Mouse (Mus musculus) left cerebral cortex, postnatal 4 days (tissue): ENCODE measurements at regions not wholly inside any gene's neighbourhood (a gene's known extent, or its start where the extent isn't known, plus 50 kb on each side); places are given as distances from the start of the nearest gene placed in this dataset.

Source experiments
- DNase-seq: peaks from one replicate; pipeline ENCODE4 v3.0.0-alpha.2; 2022
- intact Hi-C: fragments of 180-260 bp; cut with DNase I; formaldehyde crosslinking; loops from one replicate; pipeline ENCODE4 v1.15.1; 2025

GRCm38 (mm10) chr15:67048621-67049020, 547.9 kb upstream of the Lrrc6 start:
- no peak for DNase-seq
- intact Hi-C loops = no loop called here

- DNase-seq = no peak
These were observed 547.4 kb upstream of the Lrrc6 start for GRCm38 (mm10) chr15:67048148-67048547.

GRCm38 (mm10) chr15:67045920-67046804, 545.5 kb upstream of the Lrrc6 start:
- DNase-seq = no peak
- intact Hi-C loops = no loop called here

More at GRCm38 (mm10) chr15:67048148-67048547, 547.4 kb upstream of the Lrrc6 start:
- intact Hi-C loops = no loop called here

GRCm38 (mm10) chr15:67045329-67045728, 544.6 kb upstream of the Lrrc6 start:
- intact Hi-C loops = no loop called here
- DNase-seq = no peak

GRCm38 (mm10) chr15:67044806-67045205, 544.1 kb upstream of the Lrrc6 start:
- intact Hi-C loops = no loop called here

GRCm38 (mm10) chr15:67042131-67042530, 541.4 kb upstream of the Lrrc6 start:
- DNase-seq = no peak
- intact Hi-C loops = no loop called here

More at GRCm38 (mm10) chr15:67044806-67045205, 544.1 kb upstream of the Lrrc6 start:
- no peak for DNase-seq

- intact Hi-C loops = no loop called here
- no peak for DNase-seq
These were observed 539.5 kb upstream of the Lrrc6 start for GRCm38 (mm10) chr15:67040229-67040628.

GRCm38 (mm10) chr15:67039421-67039907, 538.8 kb upstream of the Lrrc6 start:
- DNase-seq = peak; percentile 50
- intact Hi-C loops = no loop called here

- intact Hi-C loops = no loop called here
- no peak for DNase-seq
These were observed 536.9 kb upstream of the Lrrc6 start for GRCm38 (mm10) chr15:67037647-67038046.

GRCm38 (mm10) chr15:67036341-67036740, 535.6 kb upstream of the Lrrc6 start:
- intact Hi-C loops = no loop called here
- DNase-seq = no peak

GRCm38 (mm10) chr15:67033936-67034335, 533.2 kb upstream of the Lrrc6 start:
- DNase-seq = no peak
- intact Hi-C loops = no loop called here

- intact Hi-C loops = no loop called here
- no peak for DNase-seq
These were observed 531.3 kb upstream of the Lrrc6 start for GRCm38 (mm10) chr15:67031866-67032526.

- intact Hi-C loops = no loop called here
- no peak for DNase-seq
These were observed 530.3 kb upstream of the Lrrc6 start for GRCm38 (mm10) chr15:67030975-67031374.

- no peak for DNase-seq
- intact Hi-C loops = no loop called here
These were observed 527.5 kb upstream of the Lrrc6 start for GRCm38 (mm10) chr15:67028161-67028560.

- intact Hi-C loops = no loop called here
These were observed 527.0 kb upstream of the Lrrc6 start for GRCm38 (mm10) chr15:67027751-67028150.

GRCm38 (mm10) chr15:67025746-67026145, 525.0 kb upstream of the Lrrc6 start:
- intact Hi-C loops = no loop called here

More at GRCm38 (mm10) chr15:67027751-67028150, 527.0 kb upstream of the Lrrc6 start:
- no peak for DNase-seq

GRCm38 (mm10) chr15:67024386-67024785, 523.7 kb upstream of the Lrrc6 start:
- intact Hi-C loops = no loop called here

More at GRCm38 (mm10) chr15:67025746-67026145, 525.0 kb upstream of the Lrrc6 start:
- DNase-seq = no peak

GRCm38 (mm10) chr15:67023081-67023480, 522.4 kb upstream of the Lrrc6 start:
- no peak for DNase-seq
- intact Hi-C loops = no loop called here

More at GRCm38 (mm10) chr15:67024386-67024785, 523.7 kb upstream of the Lrrc6 start:
- no peak for DNase-seq

GRCm38 (mm10) chr15:67021391-67021790, 520.7 kb upstream of the Lrrc6 start:
- no peak for DNase-seq

GRCm38 (mm10) chr15:67019891-67020290, 519.2 kb upstream of the Lrrc6 start:
- intact Hi-C loops = no loop called here
- no peak for DNase-seq

More at GRCm38 (mm10) chr15:67021391-67021790, 520.7 kb upstream of the Lrrc6 start:
- intact Hi-C loops = no loop called here

- no peak for DNase-seq
- intact Hi-C loops = no loop called here
These were observed 518.5 kb upstream of the Lrrc6 start for GRCm38 (mm10) chr15:67019194-67019661.
